In genomic region chr13:63113881-63114301, GRCm38 (mm10) we compare ENCODE assay signal across 12 mouse cellular contexts.
DNase-seq lines count a peak whose midpoint lies in the region; ATAC-seq and TF ChIP-seq lines count a peak whose summit lies in the region.
"Had no signal": no experiment of that assay in that cellular context is flagged by ENCODE, and none has a peak within 500 bp of the region (broad histone marks: within the 10 kb centered on the region; RNA-seq: fewer than 3 reads in every experiment).

No protein-coding gene starts in this region.

- no peak for TF ChIP-seq CTCF in heart, adult 2 months (IDR thresholded peaks at IDR 0.05)
- TF ChIP-seq CTCF in lung, postnatal 0 days (IDR thresholded peaks at IDR 0.05) = no peak

- no peak for DNase-seq in heart, adult 2 months
- DNase-seq in heart, postnatal 25 days (ENCODE audit: low spot score) = no peak
- DNase-seq in lung, postnatal 0 days (ENCODE audit: low spot score) = peak; percentile 53
- DNase-seq in lung, postnatal 14 days = no peak
- DNase-seq in cerebellum, postnatal 4 days (ENCODE audit: low spot score in 2 of 2) = no peak

- no peak for ATAC-seq in lung, postnatal 0 days
- ATAC-seq in intestine, embryonic 16.5 days = no peak
- no peak for ATAC-seq in stomach, embryonic 16.5 days (ENCODE audit: insufficient read depth, low FRiP score)
- no peak for ATAC-seq in cerebellum, adult (ENCODE audit: insufficient number of reproducible peaks, low FRiP score, low TSS enrichment)
- ATAC-seq: forebrain, embryonic 15.5 days had no signal

- peaks cover 37% of the 10 kb centered on the region for H3K36me3 ChIP-seq in heart, adult 2 months (ENCODE audit: control insufficient read depth, insufficient read depth, low read length)
- no peaks in the 10 kb centered on the region for H3K36me3 ChIP-seq in lung, postnatal 0 days (ENCODE audit: insufficient read depth, low read length)
- H3K36me3 ChIP-seq in intestine, embryonic 16.5 days (ENCODE audit: control insufficient read depth, insufficient read depth, low read length) = no peaks in the 10 kb centered on the region
- no peaks in the 10 kb centered on the region for H3K36me3 ChIP-seq in stomach, embryonic 16.5 days (ENCODE audit: control insufficient read depth, insufficient read depth, low read length)
- H3K36me3 ChIP-seq: forebrain, embryonic 15.5 days; G1E; hindbrain, embryonic 15.5 days had no signal

- H3K4me1 ChIP-seq in heart, adult 2 months (ENCODE audit: control insufficient read depth, insufficient read depth, low read length) = peaks cover 32% of the 10 kb centered on the region
- peaks cover 19% of the 10 kb centered on the region; the same call in 1 of the 2 replicates for H3K4me1 ChIP-seq in lung, postnatal 0 days (ENCODE audit: insufficient read depth, low read depth, low read length)
- peaks cover 17% of the 10 kb centered on the region for H3K4me1 ChIP-seq in intestine, embryonic 16.5 days (ENCODE audit: control insufficient read depth, insufficient read depth, low read length)
- peaks cover 43% of the 10 kb centered on the region for H3K4me1 ChIP-seq in stomach, embryonic 16.5 days (ENCODE audit: control insufficient read depth, insufficient read depth, low read length)

- no peaks in the 10 kb centered on the region for H3K27me3 ChIP-seq in heart, adult 2 months (ENCODE audit: control insufficient read depth, insufficient read depth, low read length)
- H3K27me3 ChIP-seq in lung, postnatal 0 days (replicated peaks; ENCODE audit: insufficient read depth, low read length) = no peaks in the 10 kb centered on the region
- H3K27me3 ChIP-seq in intestine, embryonic 16.5 days (replicated peaks; ENCODE audit: control insufficient read depth, insufficient read depth, low read length) = no peaks in the 10 kb centered on the region
- no peaks in the 10 kb centered on the region for H3K27me3 ChIP-seq in stomach, embryonic 16.5 days (ENCODE audit: control insufficient read depth, insufficient read depth, low read length)
- H3K27me3 ChIP-seq: forebrain, embryonic 15.5 days; hindbrain, embryonic 15.5 days had no signal

- H3K27ac ChIP-seq in heart, adult 2 months = peak overlapping the region; percentile 85
- no peak overlapping the region for H3K27ac ChIP-seq in lung, postnatal 0 days (ENCODE audit: low read length)
- H3K27ac ChIP-seq in intestine, embryonic 16.5 days (ENCODE audit: low read length) = peak overlapping the region; percentile 73
- peak overlapping the region; percentile 71 for H3K27ac ChIP-seq in stomach, embryonic 16.5 days (ENCODE audit: low read length)
- H3K27ac ChIP-seq: forebrain, embryonic 15.5 days; hindbrain, embryonic 15.5 days had no signal

- 30% methylated on average over 4 of the region's 4 CpGs for WGBS in heart, adult 2 months
- 32% methylated on average over 4 of the region's 4 CpGs for WGBS in lung, postnatal 0 days
- 68% methylated on average over 4 of the region's 4 CpGs for WGBS in intestine, embryonic 16.5 days
- WGBS in stomach, embryonic 16.5 days = 49% methylated on average over 4 of the region's 4 CpGs

- no peak overlapping the region for H3K4me2 ChIP-seq in lung, postnatal 0 days (replicated peaks; ENCODE audit: low read depth, low read length)
- no peak overlapping the region for H3K4me2 ChIP-seq in intestine, embryonic 16.5 days (ENCODE audit: low read depth, low read length)
- H3K4me2 ChIP-seq in stomach, embryonic 16.5 days (ENCODE audit: low read depth, low read length) = no peak overlapping the region
- H3K4me2 ChIP-seq: forebrain, embryonic 15.5 days; hindbrain, embryonic 15.5 days had no signal

- intact Hi-C loops in heart, adult 2 months (cut with DNase I) = loop anchor here (2.0 to 5.0 kb wide), 2 partner anchors 37 to 143 kb away; no protein-coding TSS in a partner anchor
- intact Hi-C loops in heart, postnatal 25 days (cut with DNase I) = loop anchor here (5.0 kb wide), 1 partner anchor 123 kb away; no protein-coding TSS in a partner anchor

- TF ChIP-seq POLR2A in heart, adult 2 months (IDR thresholded peaks at IDR 0.05; ENCODE audit: insufficient read depth, low read depth, low read length) = no peak

- H3K9ac ChIP-seq in heart, adult 2 months (ENCODE audit: low read depth, low read length) = peak overlapping the region; percentile 34; the same call in 1 of the 2 replicates
- no peak overlapping the region for H3K9ac ChIP-seq in lung, postnatal 0 days (replicated peaks; ENCODE audit: low read depth)
- H3K9ac ChIP-seq in intestine, embryonic 16.5 days (ENCODE audit: low read depth, low read length) = no peak overlapping the region
- H3K9ac ChIP-seq in stomach, embryonic 16.5 days (ENCODE audit: low read length) = no peak overlapping the region
- H3K9ac ChIP-seq: forebrain, embryonic 15.5 days; hindbrain, embryonic 15.5 days had no signal

- TF ChIP-seq EP300 in heart, adult 2 months (IDR thresholded peaks at IDR 0.05; ENCODE audit: insufficient read depth, low read depth, low read length) = no peak
- TF ChIP-seq EP300 in lung, postnatal 0 days (IDR thresholded peaks at IDR 0.05) = no peak

- no peak overlapping the region for H3K4me3 ChIP-seq in heart, adult 2 months
- no peak overlapping the region for H3K4me3 ChIP-seq in lung, postnatal 0 days (ENCODE audit: low read depth, low read length)
- H3K4me3 ChIP-seq in intestine, embryonic 16.5 days (ENCODE audit: low read length) = no peak overlapping the region
- no peak overlapping the region for H3K4me3 ChIP-seq in stomach, embryonic 16.5 days (replicated peaks; ENCODE audit: low read length)
- H3K4me3 ChIP-seq: forebrain, embryonic 15.5 days; hindbrain, embryonic 15.5 days; layer of hippocampus, adult 2 months had no signal

- H3K79me2 ChIP-seq in heart, adult 2 months (replicated peaks; ENCODE audit: control insufficient read depth, insufficient read depth, low read length) = no peaks in the 10 kb centered on the region

- H3K9me3 ChIP-seq in lung, postnatal 0 days (ENCODE audit: low read length) = no peaks in the 10 kb centered on the region
- H3K9me3 ChIP-seq in intestine, embryonic 16.5 days (ENCODE audit: control insufficient read depth, low read length) = no peaks in the 10 kb centered on the region
- no peaks in the 10 kb centered on the region for H3K9me3 ChIP-seq in stomach, embryonic 16.5 days (replicated peaks; ENCODE audit: control insufficient read depth, low read length)
- H3K9me3 ChIP-seq: forebrain, embryonic 15.5 days; hindbrain, embryonic 15.5 days had no signal
